Mouse (Mus musculus) large intestine, adult 2 months (tissue): ENCODE data around the gene Akirin2. TPM values are rescaled to one million over a fixed set of nuclear protein-coding genes. Genes with fewer than 3 reads are reported as not detected.
"Not testable (repeated sequence)": the region's sequence is repeated elsewhere in the genome, so short reads cannot be mapped to it uniquely, and the experiment has no call there.

Experiments used
- DNase-seq: peaks from one replicate; pipeline ENCODE4 v3.0.0-alpha.2; 2012; ENCODE audit warnings: low read depth, low spot score
- WGBS: fragments of 180-500 bp; shearing (Covaris S2); methylation state at CpG from one replicate; pipeline ENCODE4 v1.1.7; 2018; 5-methylcytosine and 5-hydroxymethylcytosine counted together
- polyA plus RNA-seq: library from polyadenylated mRNA; depleted of rRNA; stranded (reverse); fragments of >200 nt; gene quantifications from 2 replicates; pipeline ENCODE4 v1.2.3, GENCODE M21; 2012; rRNA removed

The Akirin2 gene
- polyA plus RNA-seq = 17.9 and 20.6 TPM in 2 replicates

GRCm38 (mm10) chr4:34550748-34551097, at the start of gene Akirin2:
Akirin2 (plus strand) TSS chr4:34550937.
- no peak for DNase-seq
- WGBS = 1% methylated on average over 53 of the region's 53 CpGs

- 71% methylated on average over 3 of the region's 3 CpGs for WGBS
- DNase-seq = no peak
Observed at GRCm38 (mm10) chr4:34510305-34510704, 40.4 kb upstream of the Akirin2 start.

- 61% methylated on average over 3 of the region's 3 CpGs for WGBS
- DNase-seq = no peak
Observed at GRCm38 (mm10) chr4:34522846-34523245, 27.9 kb upstream of the Akirin2 start.

- no peak for DNase-seq
- 89% methylated on average over 4 of the region's 4 CpGs for WGBS
Observed at GRCm38 (mm10) chr4:34523586-34523985, 27.2 kb upstream of the Akirin2 start.

DNA sequence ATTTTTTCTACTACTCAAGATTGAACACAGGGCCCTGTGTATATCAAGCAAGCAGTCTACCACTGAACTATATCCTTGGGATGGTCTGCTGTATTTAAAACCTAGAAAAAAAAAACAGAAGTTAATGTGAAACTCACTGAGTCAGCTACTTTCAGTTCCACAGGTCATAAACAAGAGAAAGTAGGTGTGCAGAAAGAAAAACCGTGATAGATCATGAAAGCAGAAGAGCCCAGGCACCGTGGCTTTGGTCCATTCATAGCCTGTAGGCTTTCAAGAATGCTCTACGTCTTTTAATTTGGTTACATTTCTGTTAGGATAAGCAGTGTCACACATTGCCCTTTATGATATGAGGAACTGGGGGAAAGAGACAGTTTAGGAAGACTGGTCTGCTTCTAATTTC, 24.0 kb upstream of the Akirin2 start:
- WGBS = 66% methylated on average over 3 of the region's 3 CpGs
- no peak for DNase-seq

DNA sequence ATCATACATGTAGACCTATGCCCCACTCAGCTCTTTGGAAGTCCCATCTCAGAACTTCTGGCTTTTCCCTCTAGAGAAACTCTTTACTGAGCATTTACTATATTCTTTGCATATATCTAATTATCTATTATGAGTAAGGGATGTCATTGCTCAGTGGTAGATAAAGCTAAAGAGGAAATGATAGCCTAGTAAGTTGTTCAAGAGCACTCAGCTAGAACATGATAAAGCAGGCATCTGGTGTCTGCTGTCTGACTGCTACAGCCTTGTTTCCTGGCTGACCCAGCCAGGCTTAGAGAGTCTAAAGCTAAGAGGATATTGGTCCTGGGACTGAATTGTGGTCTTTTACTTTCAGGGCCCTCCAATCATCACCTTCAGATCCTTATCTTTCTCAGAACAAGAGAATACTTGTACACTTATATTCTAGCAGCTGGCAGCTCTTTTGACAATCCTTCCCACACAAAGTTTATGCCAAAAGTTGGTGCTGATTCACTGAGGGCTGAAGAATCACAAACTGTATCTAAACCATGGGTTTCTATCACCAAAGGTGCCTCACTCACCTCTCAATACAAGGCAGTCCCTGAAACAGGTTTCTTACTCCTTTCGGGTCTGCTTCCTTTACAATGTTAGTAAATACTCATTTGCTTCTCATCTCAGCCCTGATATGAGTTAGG, 22.2 kb upstream of the Akirin2 start:
- no peak for DNase-seq
- WGBS = 54% methylated on average over 1 of the region's 1 CpGs

- WGBS = 28% methylated on average over 4 of the region's 4 CpGs
- DNase-seq = no peak
Observed at GRCm38 (mm10) chr4:34529379-34529778, 21.4 kb upstream of the Akirin2 start.

DNA sequence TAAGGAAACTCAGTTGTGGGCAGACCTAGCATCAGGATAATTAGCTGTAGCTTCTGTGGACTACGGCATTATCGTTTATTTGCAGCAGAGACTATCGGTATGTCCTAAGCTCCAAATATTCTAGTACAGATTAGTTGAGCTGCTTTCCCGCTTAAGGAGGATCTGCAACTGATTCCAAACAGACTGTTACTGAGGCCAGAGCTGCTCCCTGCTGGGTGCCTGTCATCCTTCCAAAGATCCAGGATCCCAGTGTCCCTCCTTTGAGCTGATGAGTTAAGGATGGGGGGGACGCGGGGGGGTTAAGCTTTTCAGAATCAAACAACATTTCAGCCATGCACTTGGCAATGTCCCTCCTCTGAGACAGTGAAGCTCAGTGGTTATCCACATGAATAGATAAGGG, 20.8 kb upstream of the Akirin2 start:
- 80% methylated on average over 6 of the region's 6 CpGs for whole genome bisulfite sequencing
- DNase-seq = no peak

GRCm38 (mm10) chr4:34549981-34550747, 573 bp upstream of the Akirin2 start:
- DNase-seq = peak; percentile 97
- WGBS = under 1% methylated on average over 38 of the region's 38 CpGs

DNA sequence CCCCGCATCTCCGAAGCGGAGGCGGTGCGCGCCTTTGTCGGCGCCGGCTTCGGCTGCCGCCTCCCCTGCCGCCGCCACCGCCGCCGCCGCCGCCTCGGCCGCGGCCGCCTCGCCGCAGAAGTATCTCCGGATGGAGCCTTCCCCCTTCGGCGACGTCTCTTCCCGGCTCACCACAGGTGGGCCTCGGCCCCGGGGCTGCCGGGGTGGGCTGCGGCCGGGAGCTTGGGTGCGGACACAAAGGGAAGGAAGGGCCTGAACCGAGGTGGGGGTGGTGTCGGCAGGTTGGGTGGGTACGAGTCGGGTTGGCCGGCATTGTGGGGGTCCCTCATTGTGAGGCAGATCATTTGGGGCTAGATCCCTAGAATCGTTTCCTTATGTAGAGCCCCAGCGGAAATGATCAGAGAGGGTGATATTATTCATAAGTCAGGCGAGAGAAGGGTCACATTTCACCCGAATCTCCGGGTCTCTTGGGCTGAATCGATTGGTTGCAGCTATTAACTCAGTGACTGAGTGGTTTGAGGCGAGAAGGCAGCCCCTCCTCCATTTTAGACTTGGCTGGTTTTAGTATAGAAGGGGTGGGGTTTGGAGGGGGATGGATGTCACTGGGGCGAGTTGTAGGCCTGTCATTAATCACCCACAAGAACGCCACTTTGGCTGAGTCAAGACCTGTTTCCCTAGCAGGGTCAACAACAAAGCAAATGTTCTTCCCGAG, 517 bp downstream of the Akirin2 start:
- WGBS = under 1% methylated on average over 50 of the region's 50 CpGs
- peak; percentile 14 for DNase-seq

- 2% methylated on average over 3 of the region's 3 CpGs for WGBS
- peak; percentile 14 for DNase-seq
Observed at GRCm38 (mm10) chr4:34551966-34552365, 1.2 kb downstream of the Akirin2 start.

DNA sequence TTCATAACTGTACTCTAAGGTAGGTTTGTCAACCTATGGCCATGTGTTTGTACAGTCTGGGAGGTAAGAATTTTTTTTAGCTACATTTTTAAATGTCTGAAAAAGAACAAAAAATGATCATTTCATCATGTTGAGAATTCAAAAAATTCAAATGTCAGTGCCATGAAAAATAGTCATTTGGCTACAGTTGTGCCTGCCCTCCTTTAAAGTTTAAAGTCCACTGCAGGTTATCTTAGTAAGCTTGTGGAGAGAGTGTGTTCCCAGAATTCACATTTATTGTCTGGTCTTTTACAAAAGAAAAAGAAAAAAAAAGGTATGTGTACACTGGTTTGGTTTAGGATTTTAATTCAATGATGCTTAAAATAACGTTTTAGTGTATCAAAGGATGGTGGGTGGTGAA, 3.9 kb downstream of the Akirin2 start:
- DNase-seq = no peak
- 9% methylated on average over 1 of the region's 1 CpGs for WGBS

DNA sequence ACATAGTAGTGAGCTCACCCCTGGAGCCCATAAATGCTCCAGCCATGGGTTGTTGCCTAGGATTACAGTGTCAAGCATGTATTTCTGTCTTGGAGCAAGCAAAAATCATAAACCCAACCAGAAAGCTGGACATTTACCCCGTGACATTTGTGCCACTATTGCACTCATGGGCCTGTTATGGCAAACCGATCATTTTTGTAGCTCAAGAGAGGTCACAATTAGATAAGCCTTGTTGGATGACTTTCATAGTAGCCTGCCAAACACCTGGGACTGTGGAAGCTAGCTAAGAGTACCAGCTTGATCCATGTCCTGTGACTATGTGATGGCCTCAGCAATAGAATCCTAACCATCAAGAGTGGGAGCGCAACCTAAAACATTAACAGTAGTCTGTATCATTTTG, 4.9 kb downstream of the Akirin2 start:
- 82% methylated on average over 3 of the region's 3 CpGs for WGBS
- DNase-seq = no peak

GRCm38 (mm10) chr4:34556183-34556582, 5.4 kb downstream of the Akirin2 start:
- no peak for DNase-seq

GRCm38 (mm10) chr4:34560971-34561370, 10.2 kb downstream of the Akirin2 start:
- WGBS = 64% methylated on average over 4 of the region's 4 CpGs
- DNase-seq = no peak

- DNase-seq = no peak
- 82% methylated on average over 6 of the region's 6 CpGs for WGBS
Observed at GRCm38 (mm10) chr4:34566226-34566625, 15.5 kb downstream of the Akirin2 start.

DNA sequence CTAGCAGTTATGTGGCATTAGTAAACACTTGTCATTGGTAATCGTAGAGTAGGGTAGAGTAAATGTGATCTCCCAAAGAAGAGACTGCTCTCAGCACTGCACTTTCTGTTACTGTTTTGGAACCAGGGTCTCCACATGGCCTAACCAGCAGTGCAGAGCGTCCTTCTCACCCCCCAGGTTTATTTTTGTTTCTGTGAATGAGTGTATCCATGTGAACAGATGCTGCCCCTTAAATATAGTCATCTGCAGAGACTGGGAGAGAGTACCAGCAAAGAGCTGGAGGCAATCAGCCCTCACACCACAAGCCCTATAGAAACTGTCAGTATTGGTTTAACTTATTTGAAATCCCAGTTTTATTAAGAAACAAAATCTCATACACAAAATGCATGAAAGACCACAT, 22.1 kb downstream of the Akirin2 start:
- DNase-seq = no peak
- 71% methylated on average over 2 of the region's 2 CpGs for WGBS

DNA sequence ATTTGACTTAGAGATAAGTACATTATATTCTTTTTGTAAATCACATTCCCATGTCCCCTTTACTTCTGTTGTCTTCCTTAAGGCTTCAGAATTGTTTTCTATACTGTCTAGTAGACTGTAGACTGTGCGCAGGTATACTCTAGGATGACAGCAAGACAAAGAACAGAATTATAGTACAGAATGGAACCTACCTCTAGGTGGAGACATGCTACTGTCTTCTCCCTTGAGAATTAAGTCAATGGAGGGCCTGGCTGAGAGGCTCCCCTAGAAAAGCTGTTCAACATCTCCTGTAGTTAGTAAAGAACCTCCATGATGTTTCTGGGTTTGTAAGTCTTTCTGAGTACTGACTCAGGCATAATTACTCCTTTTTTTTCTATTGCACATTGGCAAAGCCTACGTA, 26.3 kb downstream of the Akirin2 start:
- DNase-seq = no peak
- WGBS = 95% methylated on average over 2 of the region's 2 CpGs

- DNase-seq = no peak
- WGBS = 87% methylated on average over 1 of the region's 1 CpGs
Observed at GRCm38 (mm10) chr4:34579215-34579614, 28.5 kb downstream of the Akirin2 start.

DNA sequence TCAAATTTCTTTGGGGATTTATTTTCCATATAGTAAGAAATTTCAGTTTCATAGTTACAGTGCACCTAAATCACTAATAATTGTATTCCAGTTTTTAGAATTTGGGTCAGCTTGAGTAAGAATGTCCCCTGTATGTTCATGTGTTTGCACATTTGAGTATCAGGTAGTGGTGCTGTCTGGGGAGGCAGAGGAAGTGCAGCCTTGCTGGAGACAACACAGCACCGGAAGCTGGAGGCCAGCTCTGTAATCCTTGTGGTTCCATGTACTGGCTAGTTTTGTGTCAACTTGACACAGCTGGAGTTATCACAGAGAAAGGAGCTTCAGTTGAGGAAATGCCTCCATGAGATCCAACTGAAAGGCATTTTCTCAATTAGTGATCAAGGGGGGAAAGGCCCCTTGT, 30.8 kb downstream of the Akirin2 start:
- DNase-seq = not testable (repeated sequence)
- 63% methylated on average over 1 of the region's 1 CpGs for WGBS

- 77% methylated on average over 7 of the region's 7 CpGs for WGBS
- no peak for DNase-seq
Observed at GRCm38 (mm10) chr4:34581990-34582389, 31.3 kb downstream of the Akirin2 start.
